Mouse (Mus musculus) urinary bladder, postnatal 14 days (tissue): ENCODE data around the gene Cwc27.

Source experiments
- DNase-seq: peaks from one replicate; pipeline ENCODE4 v3.0.0; 2021; ENCODE audit warnings: low spot score

Cwc27 gene

GRCm38 (mm10) chr13:104610210-104611111 lies 206.5 kb downstream of the Cwc27 start:
- no peak for DNase-seq

- no peak for DNase-seq
These were observed 208.4 kb downstream of the Cwc27 start for GRCm38 (mm10) chr13:104608516-104608915.

GRCm38 (mm10) chr13:104606786-104607580 lies 210.0 kb downstream of the Cwc27 start:
- no peak for DNase-seq

GRCm38 (mm10) chr13:104605111-104605510 lies 211.8 kb downstream of the Cwc27 start:
- no peak for DNase-seq

- DNase-seq = no peak
These were observed 214.7 kb downstream of the Cwc27 start for GRCm38 (mm10) chr13:104602197-104602596.

GRCm38 (mm10) chr13:104601783-104602182 lies 215.2 kb downstream of the Cwc27 start:
- no peak for DNase-seq

GRCm38 (mm10) chr13:104596199-104596598 lies 220.7 kb downstream of the Cwc27 start:
- DNase-seq = no peak

- DNase-seq = no peak
These were observed 222.1 kb downstream of the Cwc27 start for GRCm38 (mm10) chr13:104594820-104595351.

- no peak for DNase-seq
These were observed 226.0 kb downstream of the Cwc27 start for GRCm38 (mm10) chr13:104590931-104591330.

- no peak for DNase-seq
These were observed 226.8 kb downstream of the Cwc27 start for GRCm38 (mm10) chr13:104590097-104590607.

- no peak for DNase-seq
These were observed 228.6 kb downstream of the Cwc27 start for GRCm38 (mm10) chr13:104588383-104588782.
